Mouse (Mus musculus) stomach, embryonic 16.5 days (tissue): ENCODE results near the gene Cnbd2. TPM values are rescaled to one million over a fixed set of nuclear protein-coding genes. Genes with fewer than 3 reads are reported as not detected.

Source experiments
- ATAC-seq: fragments of 200-750 bp; cut with Nextera tagmentation; 2 replicates; pipeline ENCODE4 v1.8.0; 2017; ENCODE audit warnings: moderate number of reproducible peaks, moderate TSS enrichment; ENCODE audit not compliant: insufficient read depth, low FRiP score
- H3K27ac ChIP-seq: fragments of 300-500 bp; sonication (generic); 2 replicates; pipeline ENCODE4 v1.5.1; 2014; ENCODE audit warnings: low read length
- H3K27me3 ChIP-seq: fragments of 300-500 bp; sonication (generic); 2 replicates; pipeline ENCODE4 v1.6.1; 2014; ENCODE audit warnings: low read length, control low read depth, mixed read lengths; ENCODE audit not compliant: control insufficient read depth, insufficient read depth
- H3K36me3 ChIP-seq: fragments of 300-500 bp; sonication (generic); 2 replicates; pipeline ENCODE4 v1.6.1; 2014; ENCODE audit warnings: low read length; ENCODE audit not compliant: control insufficient read depth, insufficient read depth
- H3K4me1 ChIP-seq: fragments of 300-500 bp; sonication (generic); 2 replicates; pipeline ENCODE4 v1.6.1; 2014; ENCODE audit warnings: low read length, control low read depth, mixed read lengths; ENCODE audit not compliant: control insufficient read depth, insufficient read depth
- H3K4me2 ChIP-seq: fragments of 300-500 bp; sonication (generic); 2 replicates; pipeline ENCODE4 v1.6.1; 2014; ENCODE audit warnings: low read depth, low read length, mixed read lengths
- H3K4me3 ChIP-seq: fragments of 300-500 bp; sonication (generic); replicated peaks from 2 replicates; pipeline ENCODE4 v1.5.1; 2014; ENCODE audit warnings: mild to moderate bottlenecking, low read length
- H3K9ac ChIP-seq: fragments of 300-500 bp; sonication (generic); 2 replicates; pipeline ENCODE4 v1.6.1; 2014; ENCODE audit warnings: low read length
- H3K9me3 ChIP-seq: fragments of 300-500 bp; sonication (generic); replicated peaks from 2 replicates; pipeline ENCODE4 v1.6.1; 2016; ENCODE audit warnings: low read length, control low read depth; ENCODE audit not compliant: control insufficient read depth
- WGBS: fragments of 180-500 bp; shearing (Covaris S2); extraction: QIAGEN DNeasy Blood & Tissue Kit; methylation state at CpG from one replicate; pipeline ENCODE4 v1.1.7; 2014; 5-methylcytosine and 5-hydroxymethylcytosine counted together
- microRNA-seq: library from miRNA; unstranded; fragments of <30 nt; microRNA quantifications from one replicate; pipeline ENCODE4, GENCODE M21; 2016
- polyA plus RNA-seq: library from polyadenylated mRNA; unstranded; fragments of >200 nt; fragmentation: Nextera tagmentation; extraction: Ambion mirVana; gene quantifications from 2 replicates; pipeline ENCODE4 v1.2.1, GENCODE M21; 2015

Gene Cnbd2
- polyA plus RNA-seq, 1 experiment from 2014 or later, result 3.3 TPM

DNA sequence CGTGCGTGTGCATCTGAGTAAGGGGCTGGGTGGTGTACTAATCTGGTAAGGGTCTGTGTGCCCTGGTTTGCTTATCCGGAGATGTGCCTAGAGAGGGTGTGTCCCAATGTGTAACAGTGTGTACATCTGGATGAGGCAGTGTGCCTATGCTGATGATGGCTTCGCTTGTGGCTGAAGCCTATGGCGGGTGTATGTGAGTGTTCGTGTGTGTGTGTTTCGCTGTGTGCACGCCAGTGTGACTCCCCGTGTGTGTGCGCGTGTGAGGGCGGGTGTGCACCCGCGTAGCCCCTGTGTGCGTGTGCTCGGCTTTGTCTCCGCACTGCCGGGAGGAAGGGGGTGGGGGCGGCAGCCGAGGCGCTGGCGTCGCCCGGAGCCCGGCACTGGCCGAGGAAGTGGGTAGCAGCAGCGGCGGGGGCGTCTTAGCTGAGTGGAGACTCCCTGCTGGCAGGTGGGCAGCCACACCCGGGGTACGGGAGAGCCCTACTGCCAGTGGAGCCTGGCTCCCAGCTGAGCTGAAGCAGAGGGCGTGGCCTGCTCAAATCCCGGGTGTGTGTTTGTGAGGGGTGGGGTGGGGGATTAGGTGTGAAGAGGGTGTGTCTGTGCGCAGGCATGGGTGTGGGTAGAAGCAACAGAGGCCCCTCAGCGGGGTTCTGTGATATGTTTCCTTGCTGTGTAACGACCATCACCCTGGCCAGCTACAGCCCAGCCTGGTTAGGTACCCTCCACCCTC, 109.4 kb downstream of the Cnbd2 start:
- under 1% methylated on average over 36 of the region's 36 CpGs for WGBS
- H3K27ac ChIP-seq, result peak overlapping the region; percentile 60
- peak; percentile 54 for ATAC-seq

DNA sequence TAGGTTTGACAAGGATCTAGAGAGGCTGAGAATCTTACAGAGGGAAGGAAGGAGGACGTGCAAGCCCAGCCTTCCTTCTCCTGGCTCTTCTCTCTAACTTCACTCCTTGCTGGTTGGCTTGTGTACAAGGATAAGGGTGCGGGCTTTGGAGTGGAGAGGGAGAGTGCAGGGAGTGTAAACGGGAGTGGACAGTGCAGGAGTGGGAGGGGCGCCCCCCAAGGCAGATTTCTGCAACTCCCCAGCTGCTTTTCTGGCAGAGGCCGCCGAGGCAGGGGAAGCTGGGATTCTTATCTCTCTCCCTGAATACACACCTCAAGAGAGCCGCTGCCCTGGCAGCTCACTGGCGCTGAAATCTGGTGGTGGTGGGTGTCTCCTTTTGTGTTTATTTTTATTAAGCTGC, 110.5 kb downstream of the Cnbd2 start:
- Histone ChIP-seq H3K9ac (no peak overlapping the region), H3K36me3 (no peaks in the 10 kb centered on the region), H3K4me1 (peaks cover 13% of the 10 kb centered on the region), H3K27me3 (0 out of 2 replicates have a peak, but pooled peaks cover 6% of the 10 kb centered on the region), H3K4me3 (no peak overlapping the region), H3K27ac (no peak overlapping the region), H3K4me2 (peak overlapping the region; percentile 81), H3K9me3 (no peaks in the 10 kb centered on the region)
- ATAC-seq, result no peak
- WGBS, result 4% methylated on average over 8 of the region's 8 CpGs

More for the DNA sequence above, 109.4 kb downstream of the Cnbd2 start:
- Histone ChIP-seq H3K36me3 (no peaks in the 10 kb centered on the region), H3K4me3 (peak overlapping the region; percentile 68), H3K4me1 (peaks cover 13% of the 10 kb centered on the region), H3K27me3 (0 out of 2 replicates have a peak, but pooled peaks cover 6% of the 10 kb centered on the region), H3K4me2 (peak overlapping the region; percentile 81), H3K9me3 (no peaks in the 10 kb centered on the region), H3K9ac (peak overlapping the region; percentile 79)

DNA sequence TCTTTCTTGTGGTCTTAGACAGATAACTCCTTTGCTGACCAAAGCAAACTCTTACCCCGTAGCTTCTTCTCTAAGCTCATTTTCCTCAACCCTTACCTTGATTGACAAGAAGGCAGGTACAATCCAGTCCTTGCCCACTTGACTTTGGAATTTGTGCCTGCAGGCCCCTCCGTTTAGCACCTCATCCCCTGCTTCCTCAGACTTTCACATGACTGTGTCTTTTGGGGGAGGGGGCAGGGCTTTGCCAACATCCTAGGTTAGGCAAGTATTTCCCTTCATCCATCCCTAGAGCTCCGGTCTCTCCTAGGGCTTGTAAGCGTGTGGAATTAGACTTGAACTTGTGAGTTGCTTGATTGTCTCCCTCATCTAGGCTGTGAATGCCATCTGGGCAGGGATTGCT, 111.6 kb downstream of the Cnbd2 start:
- Histone ChIP-seq H3K4me1 (peaks cover 13% of the 10 kb centered on the region), H3K9ac (no peak overlapping the region), H3K9me3 (no peaks in the 10 kb centered on the region), H3K27ac (no peak overlapping the region), H3K27me3 (0 out of 2 replicates have a peak, but pooled peaks cover 6% of the 10 kb centered on the region), H3K4me2 (no peak overlapping the region), H3K36me3 (no peaks in the 10 kb centered on the region), H3K4me3 (no peak overlapping the region)
- ATAC-seq, result no peak
- WGBS, result 76% methylated on average over 4 of the region's 4 CpGs

Small RNA genes within 50 kb of the gene (microRNA-seq; reads per million reads assigned to microRNA genes)
- gene Gm22758 (not detected), gene Gm22759 (not detected)

Other genes starting within 250 kb of the Cnbd2 start
- gene Spag4, start 247.1 kb upstream of the Cnbd2 start, polyA plus RNA-seq, result 2.0 and 2.7 TPM in 2 replicates
- gene Cpne1, start 200.3 kb upstream of the Cnbd2 start, polyA plus RNA-seq, result 57.7 and 62.0 TPM in 2 replicates
- gene Rbm12, start 200.3 kb upstream of the Cnbd2 start, polyA plus RNA-seq, result 22.5 and 23.9 TPM in 2 replicates
- gene Gm28036, start 185.2 kb upstream of the Cnbd2 start, polyA plus RNA-seq, result 12.3 and 19.8 TPM in 2 replicates
- gene Romo1, start 168.3 kb upstream of the Cnbd2 start, polyA plus RNA-seq, result 302 and 344 TPM in 2 replicates
- 51.0 and 51.1 TPM in 2 replicates for gene Nfs1, start 168.1 kb upstream of the Cnbd2 start, polyA plus RNA-seq
- gene Rbm39, start 132.1 kb upstream of the Cnbd2 start, polyA plus RNA-seq, result 504 and 551 TPM in 2 replicates
- gene Phf20, start 115.8 kb upstream of the Cnbd2 start, polyA plus RNA-seq, result 50.9 and 57.2 TPM in 2 replicates
- gene Scand1, start 405 bp downstream of the Cnbd2 start, polyA plus RNA-seq, result 27.2 and 31.3 TPM in 2 replicates
- 3.0 and 3.1 TPM in 2 replicates for gene Epb41l1, start 108.6 kb downstream of the Cnbd2 start, polyA plus RNA-seq
- 29.8 and 30.5 TPM in 2 replicates for gene Aar2, start 235.3 kb downstream of the Cnbd2 start, polyA plus RNA-seq